Mouse (Mus musculus): Measurements from ENCODE around the gene Ncor1. TPM values are rescaled to one million over a fixed set of nuclear protein-coding genes. Genes with fewer than 3 reads are reported as not detected.
A peak's percentile ranks its signal among the peaks of the same experiment; 100 is the strongest.
"Not testable (repeated sequence)": the region's sequence is repeated elsewhere in the genome, so short reads cannot be mapped to it uniquely, and the experiment has no call there.

The Ncor1 gene
- polyA plus RNA-seq, 1 experiment from 2014 or later, result 92.3 TPM

DNA sequence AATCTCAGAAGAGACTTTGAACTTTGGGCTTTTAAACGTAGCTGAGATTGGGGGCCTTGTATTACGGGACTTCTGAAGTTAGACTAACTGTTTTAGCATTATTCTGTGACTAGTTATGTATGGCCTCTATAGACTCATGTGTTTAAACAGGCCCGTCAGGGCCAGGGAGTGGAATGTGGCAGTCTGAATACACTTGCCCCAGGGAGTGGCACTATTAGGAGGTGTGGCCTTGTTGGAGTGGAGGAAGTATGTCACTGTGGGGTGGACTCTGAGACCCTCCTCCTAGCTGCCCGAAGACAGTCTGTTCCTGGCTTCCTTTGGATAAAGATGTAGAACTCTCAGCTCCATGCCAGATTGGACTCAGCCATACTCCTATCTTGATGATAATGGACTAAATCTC is 43.3 kb downstream of the Ncor1 start:
- WGBS, result 91% methylated on average over 4 of the region's 4 CpGs
- Histone ChIP-seq H3K27me3 (replicated peaks; ENCODE audit: control insufficient read depth, insufficient read depth, low read length) (no peaks in the 10 kb centered on the region), H3K4me2 (ENCODE audit: low read length) (no peak overlapping the region), H3K4me1 (ENCODE audit: control insufficient read depth, insufficient read depth, low read length) (no peaks in the 10 kb centered on the region), H3K9me3 (replicated peaks; ENCODE audit: control insufficient read depth, low read length) (no peaks in the 10 kb centered on the region), H3K36me3 (ENCODE audit: control insufficient read depth, insufficient read depth, low read length) (peaks cover 43% of the 10 kb centered on the region), H3K4me3 (ENCODE audit: low read depth, low read length) (no peak overlapping the region), H3K9ac (ENCODE audit: low read length) (no peak overlapping the region), H3K27ac (ENCODE audit: low read depth, low read length) (no peak overlapping the region)
- ATAC-seq, result no peak
- DNase-seq (ENCODE audit: low spot score), result no peak

- ATAC-seq, result no peak
- Histone ChIP-seq H3K27ac (ENCODE audit: low read depth, low read length) (no peak overlapping the region), H3K9me3 (replicated peaks; ENCODE audit: control insufficient read depth, low read length) (no peaks in the 10 kb centered on the region), H3K27me3 (replicated peaks; ENCODE audit: control insufficient read depth, insufficient read depth, low read length) (no peaks in the 10 kb centered on the region), H3K36me3 (ENCODE audit: control insufficient read depth, insufficient read depth, low read length) (peaks cover 23% of the 10 kb centered on the region; the same call in 1 of the 2 replicates), H3K4me3 (ENCODE audit: low read depth, low read length) (no peak overlapping the region), H3K4me2 (ENCODE audit: low read length) (no peak overlapping the region), H3K4me1 (ENCODE audit: control insufficient read depth, insufficient read depth, low read length) (no peaks in the 10 kb centered on the region), H3K9ac (ENCODE audit: low read length) (no peak overlapping the region)
- 92% methylated on average over 1 of the region's 1 CpGs for WGBS
- no peak for DNase-seq (ENCODE audit: low spot score)
These were observed 48.7 kb downstream of the Ncor1 start for GRCm38 (mm10) chr11:62409611-62410010.

DNA sequence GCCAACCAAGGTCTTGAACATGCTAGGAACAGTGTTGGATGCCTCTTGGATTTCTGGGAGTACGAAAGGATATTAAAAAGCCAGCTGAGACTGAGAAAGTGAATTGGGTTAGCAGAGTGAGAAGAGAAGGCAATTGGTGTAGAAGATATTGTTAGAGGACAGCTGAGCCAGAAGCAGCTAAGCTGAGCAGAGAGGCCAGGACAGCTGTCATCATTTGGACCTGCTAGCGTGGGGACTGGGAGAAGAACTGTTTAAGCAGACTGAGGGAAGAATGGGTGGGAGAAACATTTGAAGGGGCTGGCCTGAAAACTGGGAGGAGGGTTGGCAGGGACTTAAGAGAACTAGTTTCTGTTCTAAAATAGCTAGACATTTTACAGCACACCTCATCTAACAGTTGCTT is 49.5 kb downstream of the Ncor1 start:
- peaks cover 18% of the 10 kb centered on the region; the same call in 1 of the 2 replicates for H3K36me3 ChIP-seq (ENCODE audit: control insufficient read depth, insufficient read depth, low read length)

GRCm38 (mm10) chr11:62396405-62396804 is 61.9 kb downstream of the Ncor1 start:
- H3K9me3 ChIP-seq (replicated peaks; ENCODE audit: control insufficient read depth, low read length), result no peaks in the 10 kb centered on the region
- no peak overlapping the region for H3K4me3 ChIP-seq (ENCODE audit: low read depth, low read length)
- H3K9ac ChIP-seq (ENCODE audit: low read length), result no peak overlapping the region
- peaks cover 40% of the 10 kb centered on the region for H3K36me3 ChIP-seq (ENCODE audit: control insufficient read depth, insufficient read depth, low read length)
- no peaks in the 10 kb centered on the region for H3K27me3 ChIP-seq (replicated peaks; ENCODE audit: control insufficient read depth, insufficient read depth, low read length)
- 93% methylated on average over 2 of the region's 2 CpGs for WGBS
- H3K4me2 ChIP-seq (ENCODE audit: low read length), result no peak overlapping the region
- no peaks in the 10 kb centered on the region for H3K4me1 ChIP-seq (ENCODE audit: control insufficient read depth, insufficient read depth, low read length)
- ATAC-seq, result no peak
- no peak overlapping the region for H3K27ac ChIP-seq (ENCODE audit: low read depth, low read length)
- peak; percentile 67 for DNase-seq (ENCODE audit: low spot score)

More for the DNA sequence above, 49.5 kb downstream of the Ncor1 start:
- H3K4me1 ChIP-seq (ENCODE audit: control insufficient read depth, insufficient read depth, low read length), result no peaks in the 10 kb centered on the region
- no peak overlapping the region for H3K9ac ChIP-seq (ENCODE audit: low read length)
- 91% methylated on average over 2 of the region's 2 CpGs for WGBS
- H3K27me3 ChIP-seq (replicated peaks; ENCODE audit: control insufficient read depth, insufficient read depth, low read length), result no peaks in the 10 kb centered on the region
- H3K9me3 ChIP-seq (replicated peaks; ENCODE audit: control insufficient read depth, low read length), result no peaks in the 10 kb centered on the region
- H3K4me3 ChIP-seq (ENCODE audit: low read depth, low read length), result no peak overlapping the region
- no peak for DNase-seq (ENCODE audit: low spot score)
- H3K4me2 ChIP-seq (ENCODE audit: low read length), result no peak overlapping the region
- H3K27ac ChIP-seq (ENCODE audit: low read depth, low read length), result no peak overlapping the region
- ATAC-seq, result no peak

DNA sequence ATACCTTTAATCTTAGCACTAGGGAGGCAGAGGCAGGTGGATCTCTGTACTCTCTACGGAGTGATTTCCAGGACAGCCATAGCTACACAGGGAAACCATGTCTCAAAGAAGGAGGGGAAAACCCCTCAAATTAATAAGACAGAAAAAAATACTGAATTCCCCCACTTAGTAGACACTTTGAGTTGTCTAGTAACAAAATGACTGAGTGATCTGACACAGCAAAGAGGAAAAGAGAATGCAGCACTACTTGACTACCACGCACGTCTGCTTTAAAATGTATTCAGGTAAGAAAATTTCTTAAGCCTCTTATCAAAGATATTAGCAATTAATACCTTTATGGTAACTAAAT is 70.0 kb downstream of the Ncor1 start:
- no peak overlapping the region for H3K27ac ChIP-seq (ENCODE audit: low read depth, low read length)
- no peaks in the 10 kb centered on the region for H3K4me1 ChIP-seq (ENCODE audit: control insufficient read depth, insufficient read depth, low read length)
- no peak overlapping the region for H3K4me2 ChIP-seq (ENCODE audit: low read length)
- no peak overlapping the region for H3K9ac ChIP-seq (ENCODE audit: low read length)
- no peak overlapping the region for H3K4me3 ChIP-seq (ENCODE audit: low read depth, low read length)
- H3K27me3 ChIP-seq (replicated peaks; ENCODE audit: control insufficient read depth, insufficient read depth, low read length), result no peaks in the 10 kb centered on the region
- H3K36me3 ChIP-seq (ENCODE audit: control insufficient read depth, insufficient read depth, low read length), result peaks cover 55% of the 10 kb centered on the region
- 95% methylated on average over 3 of the region's 3 CpGs for WGBS
- no peaks in the 10 kb centered on the region for H3K9me3 ChIP-seq (replicated peaks; ENCODE audit: control insufficient read depth, low read length)
- DNase-seq (ENCODE audit: low spot score) (no peak), ATAC-seq (no peak)

DNA sequence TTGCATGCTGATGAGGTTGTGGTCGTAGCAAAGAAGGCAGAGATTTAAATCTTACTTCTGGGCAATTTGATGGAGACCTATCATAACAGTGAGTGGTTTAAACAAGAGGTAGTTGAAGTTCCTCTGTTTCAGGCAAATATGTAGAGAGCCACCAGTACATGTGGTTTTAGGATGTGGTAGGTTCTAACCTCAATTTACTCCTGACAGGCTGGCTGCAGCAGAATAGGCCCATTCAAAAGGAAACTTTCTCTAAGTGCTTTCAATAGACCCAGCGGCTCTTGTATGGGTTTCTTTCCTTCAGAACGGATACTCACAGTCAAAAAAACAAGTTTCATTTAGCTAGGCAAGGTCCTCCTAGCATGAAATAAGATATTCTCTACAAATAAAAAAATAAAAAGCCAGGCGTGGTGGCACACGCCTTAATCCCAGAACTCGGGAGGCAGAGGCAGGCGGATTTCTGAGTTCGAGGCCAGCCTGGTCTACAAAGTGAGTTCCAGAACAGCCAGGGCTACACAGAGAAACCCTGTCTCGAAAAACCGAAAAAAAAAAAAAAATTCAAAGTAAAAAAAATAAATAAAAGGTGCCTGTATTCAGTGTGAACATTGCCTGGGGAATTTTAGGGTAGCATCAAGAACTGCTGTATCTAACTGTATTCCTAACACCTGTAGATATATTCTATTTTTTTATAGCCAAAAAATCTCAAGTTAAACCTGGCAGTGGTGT is 70.6 kb downstream of the Ncor1 start:
- no peak overlapping the region for H3K4me3 ChIP-seq (ENCODE audit: low read depth, low read length)
- H3K9me3 ChIP-seq (replicated peaks; ENCODE audit: control insufficient read depth, low read length), result no peaks in the 10 kb centered on the region
- H3K4me2 ChIP-seq (ENCODE audit: low read length), result no peak overlapping the region
- DNase-seq (ENCODE audit: low spot score) (no peak), ATAC-seq (no peak)
- H3K27ac ChIP-seq (ENCODE audit: low read depth, low read length), result no peak overlapping the region
- no peak overlapping the region for H3K9ac ChIP-seq (ENCODE audit: low read length)
- WGBS, result 79% methylated on average over 10 of the region's 10 CpGs
- H3K4me1 ChIP-seq (ENCODE audit: control insufficient read depth, insufficient read depth, low read length), result no peaks in the 10 kb centered on the region
- H3K27me3 ChIP-seq (replicated peaks; ENCODE audit: control insufficient read depth, insufficient read depth, low read length), result no peaks in the 10 kb centered on the region
- H3K36me3 ChIP-seq (ENCODE audit: control insufficient read depth, insufficient read depth, low read length), result peaks cover 58% of the 10 kb centered on the region

DNA sequence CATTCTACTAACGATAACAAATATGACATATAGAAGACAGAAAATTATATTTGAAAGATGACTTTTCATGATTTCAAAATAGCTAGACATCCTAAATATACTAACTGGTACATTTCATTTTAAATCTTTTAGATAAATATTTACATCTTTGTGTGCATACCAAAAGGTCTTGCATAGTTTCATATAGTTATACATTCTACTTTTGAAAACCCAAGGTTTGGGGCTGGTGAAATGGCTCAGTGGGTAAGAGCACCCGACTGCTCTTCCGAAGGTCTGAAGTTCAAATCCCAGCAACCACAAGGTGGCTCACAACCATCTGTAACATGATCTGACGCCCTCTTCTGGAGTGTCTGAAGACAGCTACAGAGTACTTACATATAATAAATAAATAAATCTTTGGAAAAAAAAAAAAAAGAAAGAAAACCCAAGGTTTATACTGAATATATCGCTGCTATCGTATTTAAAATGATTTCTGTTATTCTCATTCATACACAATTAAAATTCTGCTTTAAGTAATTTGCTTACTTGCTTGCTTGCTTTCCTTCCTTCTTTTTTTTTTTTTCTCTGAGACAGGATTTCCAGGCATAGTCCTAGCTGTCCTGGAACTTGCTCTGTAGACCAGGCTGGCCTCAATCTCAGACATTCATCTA is 81.0 kb downstream of the Ncor1 start:
- H3K9ac ChIP-seq (ENCODE audit: low read length); ATAC-seq; H3K27me3 ChIP-seq (replicated peaks; ENCODE audit: control insufficient read depth, insufficient read depth, low read length); H3K4me1 ChIP-seq (ENCODE audit: control insufficient read depth, insufficient read depth, low read length); H3K27ac ChIP-seq (ENCODE audit: low read depth, low read length); H3K4me2 ChIP-seq (ENCODE audit: low read length); H3K4me3 ChIP-seq (ENCODE audit: low read depth, low read length); DNase-seq (ENCODE audit: low spot score); H3K9me3 ChIP-seq (replicated peaks; ENCODE audit: control insufficient read depth, low read length): not testable (repeated sequence)
- peaks cover 47% of the 10 kb centered on the region for H3K36me3 ChIP-seq (ENCODE audit: control insufficient read depth, insufficient read depth, low read length)
- WGBS, result 89% methylated on average over 6 of the region's 6 CpGs

- no peak overlapping the region for H3K4me3 ChIP-seq (ENCODE audit: low read depth, low read length)
- no peak for ATAC-seq
- 90% methylated on average over 2 of the region's 2 CpGs for WGBS
These were observed 86.6 kb downstream of the Ncor1 start for GRCm38 (mm10) chr11:62371776-62372175.

DNA sequence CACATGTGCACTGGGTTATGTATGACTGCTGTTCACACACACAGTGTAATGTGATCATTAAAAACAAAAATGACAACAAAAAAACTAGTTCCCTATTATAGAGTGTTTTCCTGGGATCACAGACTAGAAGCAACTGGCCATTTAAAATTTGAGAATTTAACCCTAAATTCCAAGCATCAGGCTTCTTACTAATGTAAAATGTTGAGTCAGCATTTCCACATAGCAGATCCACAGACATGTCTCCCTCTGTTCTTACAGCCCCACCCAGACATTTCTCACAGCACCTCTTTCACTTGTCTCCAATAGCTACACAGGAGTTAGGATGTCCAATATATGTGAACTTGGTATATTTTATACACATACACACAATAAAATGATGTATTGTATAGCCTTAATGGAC is 88.4 kb downstream of the Ncor1 start:
- Histone ChIP-seq H3K4me3 (ENCODE audit: low read depth, low read length) (no peak overlapping the region), H3K4me1 (ENCODE audit: control insufficient read depth, insufficient read depth, low read length) (no peaks in the 10 kb centered on the region), H3K27ac (ENCODE audit: low read depth, low read length) (no peak overlapping the region), H3K4me2 (ENCODE audit: low read length) (no peak overlapping the region), H3K9me3 (replicated peaks; ENCODE audit: control insufficient read depth, low read length) (no peaks in the 10 kb centered on the region), H3K27me3 (replicated peaks; ENCODE audit: control insufficient read depth, insufficient read depth, low read length) (no peaks in the 10 kb centered on the region), H3K9ac (ENCODE audit: low read length) (no peak overlapping the region), H3K36me3 (ENCODE audit: control insufficient read depth, insufficient read depth, low read length) (peaks cover 52% of the 10 kb centered on the region)
- DNase-seq (ENCODE audit: low spot score) (no peak), ATAC-seq (no peak)

More at GRCm38 (mm10) chr11:62371776-62372175, 86.6 kb downstream of the Ncor1 start:
- Histone ChIP-seq H3K4me2 (ENCODE audit: low read length) (no peak overlapping the region), H3K36me3 (ENCODE audit: control insufficient read depth, insufficient read depth, low read length) (peaks cover 49% of the 10 kb centered on the region), H3K27me3 (replicated peaks; ENCODE audit: control insufficient read depth, insufficient read depth, low read length) (no peaks in the 10 kb centered on the region), H3K4me1 (ENCODE audit: control insufficient read depth, insufficient read depth, low read length) (no peaks in the 10 kb centered on the region), H3K27ac (ENCODE audit: low read depth, low read length) (no peak overlapping the region), H3K9me3 (replicated peaks; ENCODE audit: control insufficient read depth, low read length) (no peaks in the 10 kb centered on the region), H3K9ac (ENCODE audit: low read length) (no peak overlapping the region)
- no peak for DNase-seq (ENCODE audit: low spot score)
